Mouse (Mus musculus) kidney, embryonic 14.5 days (tissue): Measurements from ENCODE around the gene Cdt1. TPM values are rescaled to one million over a fixed set of nuclear protein-coding genes. Genes with fewer than 3 reads are reported as not detected.
A peak's percentile ranks its signal among the peaks of the same experiment; 100 is the strongest.

ENCODE experiments used
- ATAC-seq: fragments of 200-750 bp; cut with Nextera tagmentation; 2 replicates; pipeline ENCODE4 v1.8.0; 2017; ENCODE audit warnings: moderate number of reproducible peaks, mild to moderate bottlenecking, moderate TSS enrichment, moderate library complexity; ENCODE audit not compliant: low FRiP score, low TSS enrichment
- H3K27ac ChIP-seq: fragments of 300-500 bp; sonication (generic); 2 replicates; pipeline ENCODE4 v1.5.1; 2014; ENCODE audit warnings: low read depth, mild to moderate bottlenecking, low read length, moderate library complexity, mixed read lengths
- H3K27me3 ChIP-seq: fragments of 300-500 bp; sonication (generic); 2 replicates; pipeline ENCODE4 v1.6.1; 2014; ENCODE audit warnings: mild to moderate bottlenecking, low read length; ENCODE audit not compliant: control insufficient read depth, insufficient read depth
- H3K36me3 ChIP-seq: fragments of 300-500 bp; sonication (generic); 2 replicates; pipeline ENCODE4 v1.6.1; 2014; ENCODE audit warnings: low read length, mixed read lengths; ENCODE audit not compliant: control insufficient read depth, insufficient read depth
- H3K4me1 ChIP-seq: fragments of 300-500 bp; sonication (generic); 2 replicates; pipeline ENCODE4 v1.6.1; 2014; ENCODE audit warnings: low read length, mixed read lengths; ENCODE audit not compliant: control insufficient read depth, insufficient read depth
- H3K4me2 ChIP-seq: fragments of 300-500 bp; sonication (generic); replicated peaks from 2 replicates; pipeline ENCODE4 v1.6.1; 2014; ENCODE audit warnings: low read depth, mild to moderate bottlenecking, low read length
- H3K4me3 ChIP-seq: fragments of 300-500 bp; sonication (generic); 2 replicates; pipeline ENCODE4 v1.5.1; 2014; ENCODE audit warnings: mild to moderate bottlenecking, low read length
- H3K9ac ChIP-seq: fragments of 300-500 bp; sonication (generic); 2 replicates; pipeline ENCODE4 v1.6.1; 2014; ENCODE audit warnings: low read depth, mild to moderate bottlenecking, low read length, moderate library complexity
- H3K9me3 ChIP-seq: fragments of 300-500 bp; sonication (generic); 2 replicates; pipeline ENCODE4 v1.6.1; 2016; ENCODE audit warnings: low read length; ENCODE audit not compliant: control insufficient read depth
- WGBS: fragments of 180-500 bp; shearing (Covaris S2); extraction: QIAGEN DNeasy Blood & Tissue Kit; methylation state at CpG from one replicate; pipeline ENCODE4 v1.1.7; 2014; 5-methylcytosine and 5-hydroxymethylcytosine counted together
- polyA plus RNA-seq: library from polyadenylated mRNA; unstranded; fragments of >200 nt; fragmentation: Nextera tagmentation; extraction: Ambion mirVana; gene quantifications from 2 replicates; pipeline ENCODE4 v1.2.1, GENCODE M21; 2014

The Cdt1 gene
- polyA plus RNA-seq = 42.7 and 48.5 TPM in 2 replicates

GRCm38 (mm10) chr8:122567361-122568108 lies at the start of gene Cdt1:
Cdt1 (plus strand) TSS chr8:122568015.
- peak; percentile 94 for ATAC-seq
- H3K4me1 ChIP-seq = peaks cover 24% of the 10 kb centered on the region

GRCm38 (mm10) chr8:122520611-122521010 lies 47.2 kb upstream of the Cdt1 start:
- Histone ChIP-seq H3K9ac (no peak overlapping the region), H3K36me3 (no peaks in the 10 kb centered on the region), H3K27ac (peak overlapping the region; percentile 20; the same call in 1 of the 2 replicates), H3K27me3 (no peaks in the 10 kb centered on the region), H3K9me3 (no peaks in the 10 kb centered on the region), H3K4me2 (no peak overlapping the region), H3K4me3 (no peak overlapping the region), H3K4me1 (peaks cover 59% of the 10 kb centered on the region)
- 75% methylated on average over 11 of the region's 11 CpGs for WGBS
- no peak for ATAC-seq

More at GRCm38 (mm10) chr8:122567361-122568108, at the start of gene Cdt1:
- H3K9ac ChIP-seq = peak within 1 kb of the TSS; percentile 91
- H3K9me3 ChIP-seq = no peaks in the 10 kb centered on the region
- H3K27me3 ChIP-seq = no peaks in the 10 kb centered on the region
- H3K4me3 ChIP-seq = peak within 1 kb of the TSS; percentile 97
- H3K4me2 ChIP-seq = peak within 1 kb of the TSS; percentile 58
- peak within 1 kb of the TSS; percentile 95 for H3K27ac ChIP-seq
- peaks cover 35% of the 10 kb centered on the region for H3K36me3 ChIP-seq
- under 1% methylated on average over 61 of the region's 62 CpGs for WGBS

- H3K4me2 ChIP-seq = peak overlapping the region; percentile 32
- H3K4me1 ChIP-seq = peaks cover 60% of the 10 kb centered on the region
- ATAC-seq = peak; percentile 29; the same call in 1 of the 2 replicates
- no peaks in the 10 kb centered on the region for H3K9me3 ChIP-seq
- no peaks in the 10 kb centered on the region for H3K36me3 ChIP-seq
- peak overlapping the region; percentile 19 for H3K9ac ChIP-seq
- H3K27me3 ChIP-seq = no peaks in the 10 kb centered on the region
- WGBS = 40% methylated on average over 14 of the region's 14 CpGs
- H3K4me3 ChIP-seq = no peak overlapping the region
- peak overlapping the region; percentile 74; the same call in 1 of the 2 replicates for H3K27ac ChIP-seq
These were observed 44.8 kb upstream of the Cdt1 start for GRCm38 (mm10) chr8:122522796-122523651.

GRCm38 (mm10) chr8:122523652-122524360 lies 44.0 kb upstream of the Cdt1 start:
- peak overlapping the region; percentile 19 for H3K9ac ChIP-seq
- H3K27me3 ChIP-seq = no peaks in the 10 kb centered on the region
- H3K27ac ChIP-seq = peak overlapping the region; percentile 74; the same call in 1 of the 2 replicates
- ATAC-seq = no peak
- H3K4me3 ChIP-seq = no peak overlapping the region; the same call in 1 of the 2 replicates
- peak overlapping the region; percentile 32 for H3K4me2 ChIP-seq
- no peaks in the 10 kb centered on the region for H3K9me3 ChIP-seq
- H3K4me1 ChIP-seq = peaks cover 53% of the 10 kb centered on the region
- WGBS = 11% methylated on average over 23 of the region's 23 CpGs
- H3K36me3 ChIP-seq = no peaks in the 10 kb centered on the region

- Histone ChIP-seq H3K27ac (peak overlapping the region; percentile 74; the same call in 1 of the 2 replicates), H3K4me1 (peaks cover 53% of the 10 kb centered on the region), H3K9me3 (no peaks in the 10 kb centered on the region), H3K36me3 (no peaks in the 10 kb centered on the region), H3K9ac (no peak overlapping the region), H3K27me3 (no peaks in the 10 kb centered on the region), H3K4me2 (no peak overlapping the region), H3K4me3 (no peak overlapping the region)
- ATAC-seq = no peak
- WGBS = 58% methylated on average over 6 of the region's 6 CpGs
These were observed 43.3 kb upstream of the Cdt1 start for GRCm38 (mm10) chr8:122524506-122524905.

- H3K4me3 ChIP-seq = no peak overlapping the region
- no peak overlapping the region for H3K4me2 ChIP-seq
- H3K9me3 ChIP-seq = no peaks in the 10 kb centered on the region
- 76% methylated on average over 6 of the region's 6 CpGs for WGBS
- no peaks in the 10 kb centered on the region for H3K27me3 ChIP-seq
- no peaks in the 10 kb centered on the region for H3K36me3 ChIP-seq
- H3K4me1 ChIP-seq = peaks cover 50% of the 10 kb centered on the region
- H3K9ac ChIP-seq = no peak overlapping the region
- no peak for ATAC-seq
- H3K27ac ChIP-seq = no peak overlapping the region
These were observed 42.8 kb upstream of the Cdt1 start for GRCm38 (mm10) chr8:122525004-122525403.

- H3K27me3 ChIP-seq = no peaks in the 10 kb centered on the region
- peaks cover 48% of the 10 kb centered on the region for H3K4me1 ChIP-seq
- 71% methylated on average over 3 of the region's 3 CpGs for WGBS
- ATAC-seq = no peak
- no peaks in the 10 kb centered on the region for H3K9me3 ChIP-seq
- H3K36me3 ChIP-seq = no peaks in the 10 kb centered on the region
- H3K9ac ChIP-seq = no peak overlapping the region
- peak overlapping the region; percentile 39; the same call in 1 of the 2 replicates for H3K27ac ChIP-seq
- H3K4me2 ChIP-seq = no peak overlapping the region
- H3K4me3 ChIP-seq = no peak overlapping the region
These were observed 41.7 kb upstream of the Cdt1 start for GRCm38 (mm10) chr8:122526084-122526483.

- 51% methylated on average over 7 of the region's 7 CpGs for WGBS
- H3K9me3 ChIP-seq = no peaks in the 10 kb centered on the region
- peaks cover 48% of the 10 kb centered on the region for H3K4me1 ChIP-seq
- no peak overlapping the region for H3K4me2 ChIP-seq
- no peaks in the 10 kb centered on the region for H3K36me3 ChIP-seq
- no peak for ATAC-seq
- no peaks in the 10 kb centered on the region for H3K27me3 ChIP-seq
- no peak overlapping the region for H3K4me3 ChIP-seq
- H3K27ac ChIP-seq = peak overlapping the region; percentile 49; the same call in 1 of the 2 replicates
- H3K9ac ChIP-seq = no peak overlapping the region
These were observed 41.2 kb upstream of the Cdt1 start for GRCm38 (mm10) chr8:122526526-122527170.
